Mouse (Mus musculus) kidney, postnatal 0 days (tissue): ENCODE results near the gene Pxk. TPM values are rescaled to one million over a fixed set of nuclear protein-coding genes. Genes with fewer than 3 reads are reported as not detected.

Experiments
- ATAC-seq: fragments of 200-750 bp; cut with Nextera tagmentation; replicated peaks from 2 replicates; pipeline ENCODE4 v1.8.0; 2017; ENCODE audit warnings: low read depth, moderate number of reproducible peaks, moderate TSS enrichment, moderate library complexity; ENCODE audit not compliant: low FRiP score
- DNase-seq: peaks from one replicate; pipeline ENCODE4 v3.0.0-alpha.2; 2016; ENCODE audit warnings: low spot score
- H3K27ac ChIP-seq: fragments of 300-500 bp; sonication (generic); 2 replicates; pipeline ENCODE4 v1.5.1; 2014; ENCODE audit warnings: mild to moderate bottlenecking
- H3K27me3 ChIP-seq: fragments of 300-500 bp; sonication (generic); 2 replicates; pipeline ENCODE4 v1.6.1; 2014; ENCODE audit warnings: low read length, mixed read lengths; ENCODE audit not compliant: insufficient read depth
- H3K36me3 ChIP-seq: fragments of 300-500 bp; sonication (generic); 2 replicates; pipeline ENCODE4 v1.6.1; 2014; ENCODE audit warnings: low read length, mixed read lengths; ENCODE audit not compliant: insufficient read depth
- H3K4me1 ChIP-seq: fragments of 300-500 bp; sonication (generic); replicated peaks from 2 replicates; pipeline ENCODE4 v1.6.1; 2014; ENCODE audit warnings: antibody characterized with exemption, low read length, mixed read lengths; ENCODE audit not compliant: insufficient read depth
- H3K4me2 ChIP-seq: fragments of 300-500 bp; sonication (generic); 2 replicates; pipeline ENCODE4 v1.6.1; 2014; ENCODE audit warnings: mild to moderate bottlenecking, low read length, moderate library complexity, mixed read lengths
- H3K4me3 ChIP-seq: fragments of 300-500 bp; sonication (generic); replicated peaks from 2 replicates; pipeline ENCODE4 v1.5.1; 2014; ENCODE audit warnings: low read depth, low read length
- H3K9ac ChIP-seq: fragments of 300-500 bp; sonication (generic); 2 replicates; pipeline ENCODE4 v1.6.1; 2014; ENCODE audit warnings: low read depth, low read length
- H3K9me3 ChIP-seq: fragments of 300-500 bp; sonication (generic); replicated peaks from 2 replicates; pipeline ENCODE4 v1.6.1; 2016; ENCODE audit warnings: low read length, inconsistent platforms, mixed read lengths
- CTCF ChIP-seq: IDR thresholded peaks from 2 replicates; pipeline ENCODE4 v1.5.1; 2016; ENCODE audit warnings: antibody characterized with exemption, low read depth, mild to moderate bottlenecking, moderate library complexity
- WGBS: fragments of 180-500 bp; shearing (Covaris S2); extraction: QIAGEN DNeasy Blood & Tissue Kit; methylation state at CpG from one replicate; pipeline ENCODE4 v1.1.7; 2014; 5-methylcytosine and 5-hydroxymethylcytosine counted together
- polyA plus RNA-seq: library from polyadenylated mRNA; unstranded; fragments of >200 nt; fragmentation: Nextera tagmentation; extraction: Ambion mirVana; gene quantifications from 2 replicates; pipeline ENCODE4 v1.2.1, GENCODE M21; 2015

Pxk gene
- polyA plus RNA-seq, 1 experiment from 2014 or later = 39.4 TPM

GRCm38 (mm10) chr14:8151757-8152156, 53.7 kb downstream of the Pxk start:
- H3K4me3 ChIP-seq = no peak overlapping the region

GRCm38 (mm10) chr14:8154072-8154471, 56.1 kb downstream of the Pxk start:
- no peaks in the 10 kb centered on the region for H3K27me3 ChIP-seq
- H3K4me2 ChIP-seq = no peak overlapping the region
- ATAC-seq (no peak), DNase-seq (no peak)
- no peaks in the 10 kb centered on the region for H3K4me1 ChIP-seq
- H3K9me3 ChIP-seq = no peaks in the 10 kb centered on the region
- peaks cover 28% of the 10 kb centered on the region for H3K36me3 ChIP-seq
- H3K27ac ChIP-seq = no peak overlapping the region
- H3K4me3 ChIP-seq = no peak overlapping the region
- 64% methylated on average over 3 of the region's 3 CpGs for WGBS
- no peak for TF ChIP-seq CTCF
- no peak overlapping the region for H3K9ac ChIP-seq

More at GRCm38 (mm10) chr14:8151757-8152156, 53.7 kb downstream of the Pxk start:
- H3K4me2 ChIP-seq = no peak overlapping the region
- H3K9me3 ChIP-seq = no peaks in the 10 kb centered on the region
- DNase-seq (no peak), ATAC-seq (no peak)
- H3K27ac ChIP-seq = no peak overlapping the region
- 98% methylated on average over 5 of the region's 5 CpGs for WGBS
- H3K4me1 ChIP-seq = no peaks in the 10 kb centered on the region
- no peak for TF ChIP-seq CTCF
- no peaks in the 10 kb centered on the region for H3K27me3 ChIP-seq
- peaks cover 32% of the 10 kb centered on the region for H3K36me3 ChIP-seq
- no peak overlapping the region for H3K9ac ChIP-seq

- TF ChIP-seq CTCF = peak; percentile 70
- peak; percentile 64 for DNase-seq
- Histone ChIP-seq H3K4me3 (no peak overlapping the region), H3K9me3 (no peaks in the 10 kb centered on the region), H3K4me2 (no peak overlapping the region), H3K9ac (no peak overlapping the region), H3K27ac (no peak overlapping the region), H3K36me3 (peaks cover 28% of the 10 kb centered on the region), H3K27me3 (no peaks in the 10 kb centered on the region), H3K4me1 (no peaks in the 10 kb centered on the region)
- WGBS = 27% methylated on average over 3 of the region's 3 CpGs
- no peak for ATAC-seq
Measured at GRCm38 (mm10) chr14:8156947-8157346, 58.9 kb downstream of the Pxk start.

GRCm38 (mm10) chr14:8158721-8159120, 60.7 kb downstream of the Pxk start:
- no peak for DNase-seq
- no peak overlapping the region for H3K4me2 ChIP-seq
- no peak for TF ChIP-seq CTCF

GRCm38 (mm10) chr14:8159141-8159540, 61.1 kb downstream of the Pxk start:
- peaks cover 24% of the 10 kb centered on the region for H3K36me3 ChIP-seq
- no peak overlapping the region for H3K27ac ChIP-seq
- no peak for ATAC-seq
- no peak overlapping the region for H3K9ac ChIP-seq
- no peaks in the 10 kb centered on the region for H3K27me3 ChIP-seq
- no peak overlapping the region for H3K4me3 ChIP-seq
- H3K9me3 ChIP-seq = no peaks in the 10 kb centered on the region
- no peak for TF ChIP-seq CTCF
- H3K4me1 ChIP-seq = no peaks in the 10 kb centered on the region
- no peak for DNase-seq
- no peak overlapping the region for H3K4me2 ChIP-seq
- 90% methylated on average over 3 of the region's 3 CpGs for WGBS

More at GRCm38 (mm10) chr14:8158721-8159120, 60.7 kb downstream of the Pxk start:
- Histone ChIP-seq H3K4me3 (no peak overlapping the region), H3K4me1 (no peaks in the 10 kb centered on the region), H3K9me3 (no peaks in the 10 kb centered on the region), H3K27ac (no peak overlapping the region), H3K36me3 (peaks cover 24% of the 10 kb centered on the region), H3K9ac (no peak overlapping the region), H3K27me3 (no peaks in the 10 kb centered on the region)
- ATAC-seq = no peak
- 90% methylated on average over 3 of the region's 3 CpGs for WGBS

- no peak overlapping the region for H3K4me2 ChIP-seq
- no peak overlapping the region for H3K9ac ChIP-seq
- peaks cover 40% of the 10 kb centered on the region for H3K36me3 ChIP-seq
- ATAC-seq (no peak; the same call in 1 of the 2 replicates), DNase-seq (no peak)
- no peaks in the 10 kb centered on the region for H3K9me3 ChIP-seq
- no peaks in the 10 kb centered on the region for H3K4me1 ChIP-seq
- TF ChIP-seq CTCF = peak; percentile 52
- no peak overlapping the region for H3K4me3 ChIP-seq
- H3K27me3 ChIP-seq = no peaks in the 10 kb centered on the region
- H3K27ac ChIP-seq = no peak overlapping the region
- 88% methylated on average over 2 of the region's 2 CpGs for WGBS
Measured at GRCm38 (mm10) chr14:8161777-8162176, 63.8 kb downstream of the Pxk start.

- H3K4me2 ChIP-seq = no peak overlapping the region
- DNase-seq = no peak
- WGBS = 52% methylated on average over 7 of the region's 7 CpGs
- no peak overlapping the region for H3K9ac ChIP-seq
- no peaks in the 10 kb centered on the region for H3K4me1 ChIP-seq
- no peak overlapping the region for H3K4me3 ChIP-seq
- no peak for TF ChIP-seq CTCF
- 0 out of 2 replicates have a peak, but pooled peaks have one; percentile 43 for ATAC-seq
- H3K27ac ChIP-seq = no peak overlapping the region
- no peaks in the 10 kb centered on the region for H3K9me3 ChIP-seq
- peaks cover 59% of the 10 kb centered on the region for H3K36me3 ChIP-seq
- H3K27me3 ChIP-seq = no peaks in the 10 kb centered on the region
Measured at GRCm38 (mm10) chr14:8164463-8164862, 66.5 kb downstream of the Pxk start.
